Mouse (Mus musculus) retina, postnatal 1 day (tissue): ENCODE results near the gene Rnf149.
"Not testable (repeated sequence)": the region's sequence is repeated elsewhere in the genome, so short reads cannot be mapped to it uniquely, and the experiment has no call there.

Source experiments
- DNase-seq: peaks from one replicate; pipeline ENCODE4 v3.0.0-alpha.2; 2012

The Rnf149 gene

DNA sequence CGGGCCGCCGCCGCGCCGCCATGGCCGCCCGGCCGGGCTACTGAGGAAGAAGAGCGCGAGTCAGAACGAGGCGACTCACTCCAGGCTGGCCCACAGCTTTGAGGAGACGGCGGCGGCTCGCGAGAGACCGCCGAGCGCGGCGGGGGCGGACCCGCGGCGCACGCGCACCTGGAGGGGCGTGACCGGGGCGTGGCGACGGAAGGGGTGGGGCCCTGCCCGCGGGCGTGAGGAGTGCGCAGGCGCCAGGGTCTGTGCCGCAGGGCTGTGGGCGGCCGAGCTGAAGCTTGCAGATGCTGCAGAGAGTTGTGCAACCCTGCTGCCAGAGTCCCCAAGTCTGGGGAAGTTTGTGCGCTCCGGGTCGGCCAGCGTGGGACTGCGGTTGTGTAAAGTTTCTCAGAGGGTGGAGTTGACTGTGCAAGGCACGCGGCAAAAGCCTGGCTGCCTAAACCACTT lies at the start of gene Rnf149:
Gene Rnf149, minus strand, starts transcription at position 153 of the 453 bp plus-strand sequence.
- peak; percentile 93 for DNase-seq

DNA sequence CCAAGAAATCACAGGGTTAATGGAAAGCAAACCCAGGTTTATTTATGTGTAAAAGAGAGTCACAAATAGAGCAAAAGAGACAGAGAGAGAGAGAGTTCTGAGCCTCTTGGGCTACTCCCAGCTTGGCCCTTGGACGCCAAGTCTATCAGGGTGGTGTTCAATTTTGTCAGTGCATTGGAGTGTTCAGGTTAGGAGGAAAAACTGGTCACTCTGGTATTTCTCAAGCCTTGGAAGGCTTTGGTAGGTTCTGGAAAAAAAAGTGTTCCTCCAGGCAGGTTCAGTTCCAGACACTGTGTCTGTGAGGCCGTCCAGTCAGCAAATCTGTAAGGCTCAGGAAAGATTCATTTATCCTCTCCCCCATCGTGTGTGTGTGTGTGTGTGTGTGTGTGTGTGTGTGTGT lies 48.3 kb upstream of the Rnf149 start:
- DNase-seq, result no peak

GRCm38 (mm10) chr1:39623729-39624128 lies 46.5 kb upstream of the Rnf149 start:
- no peak for DNase-seq

- DNase-seq, result no peak
Measured at GRCm38 (mm10) chr1:39623106-39623505, 45.9 kb upstream of the Rnf149 start.

DNA sequence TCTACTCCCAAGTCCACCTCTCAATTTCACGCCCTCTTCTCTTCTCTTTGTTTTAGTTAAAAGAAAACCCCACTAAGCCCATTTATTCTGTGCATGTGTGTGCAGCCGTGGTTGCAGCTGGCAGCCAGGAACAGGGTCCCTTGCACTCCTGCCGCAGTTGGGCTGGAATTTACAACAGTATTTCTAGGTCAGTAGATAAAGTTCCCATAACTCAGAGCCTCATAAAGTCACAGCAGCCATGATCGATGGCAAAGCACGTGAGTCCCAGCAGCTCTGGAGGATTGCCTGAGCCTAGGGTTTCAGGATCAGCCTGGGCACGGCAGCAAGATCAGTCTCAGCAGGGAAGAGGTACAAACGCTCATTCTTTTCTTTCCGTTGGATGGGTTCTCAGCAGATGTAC lies 41.3 kb upstream of the Rnf149 start:
- DNase-seq, result no peak

DNA sequence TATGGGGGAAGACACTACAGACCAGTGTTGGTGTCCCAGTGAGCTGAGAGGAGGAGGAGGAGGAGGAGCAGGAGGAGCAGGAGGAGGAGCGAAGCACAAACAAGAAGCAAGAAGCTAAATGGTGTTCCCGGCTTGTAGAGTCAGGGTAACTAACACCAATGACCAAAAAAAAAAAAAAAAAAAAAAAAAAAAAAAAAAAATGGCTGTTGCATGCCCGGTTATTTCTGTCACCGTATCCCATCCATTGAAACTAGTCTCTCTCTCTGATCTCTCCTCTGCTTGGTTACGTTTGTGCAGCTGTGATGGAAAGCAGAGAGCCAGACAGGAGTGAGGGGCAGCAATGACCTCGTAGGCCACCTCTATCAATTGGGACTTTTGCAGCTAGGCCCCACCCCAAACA lies 38.3 kb upstream of the Rnf149 start:
- DNase-seq, result no peak

DNA sequence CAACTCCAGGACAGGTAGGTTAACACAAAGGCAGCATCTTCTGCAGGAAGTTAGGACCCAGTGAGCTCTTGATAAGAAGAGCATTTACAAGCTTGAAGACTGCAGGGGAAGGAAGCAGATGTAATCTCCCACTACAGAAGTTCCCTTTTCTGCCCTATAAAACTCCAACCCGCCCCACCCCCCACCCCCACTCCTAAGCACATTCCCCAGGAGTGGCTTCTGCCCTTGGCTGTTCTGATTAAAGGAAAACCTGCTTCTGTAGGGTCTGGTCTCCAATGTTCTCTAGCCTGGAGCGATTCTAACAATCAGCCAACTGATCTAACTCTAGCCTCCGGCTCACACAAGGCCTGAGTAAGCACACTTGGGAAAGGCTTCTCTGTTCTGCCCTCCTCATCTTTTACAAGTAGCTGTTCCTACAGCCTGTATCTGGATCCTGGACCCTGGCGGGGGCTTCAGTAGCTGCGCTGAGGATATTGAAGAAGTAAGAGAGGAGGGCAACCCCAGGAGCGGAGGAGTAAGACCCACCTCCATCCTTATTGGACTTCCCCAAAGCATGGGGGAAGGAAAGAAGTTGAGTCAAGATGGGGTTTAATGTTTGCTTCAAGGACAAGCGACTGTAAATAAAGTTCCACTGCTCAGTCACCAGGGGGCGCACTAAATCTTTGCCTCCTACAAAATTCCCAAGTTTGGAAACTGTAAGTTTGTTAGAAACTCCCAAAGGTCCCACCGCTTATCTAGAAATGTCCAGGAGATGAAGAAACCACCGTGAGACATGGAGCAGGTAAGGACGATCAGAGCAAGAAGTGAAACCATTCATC lies 37.5 kb upstream of the Rnf149 start:
- peak; percentile 75 for DNase-seq

- DNase-seq, result no peak
Measured at GRCm38 (mm10) chr1:39613061-39613460, 35.9 kb upstream of the Rnf149 start.

DNA sequence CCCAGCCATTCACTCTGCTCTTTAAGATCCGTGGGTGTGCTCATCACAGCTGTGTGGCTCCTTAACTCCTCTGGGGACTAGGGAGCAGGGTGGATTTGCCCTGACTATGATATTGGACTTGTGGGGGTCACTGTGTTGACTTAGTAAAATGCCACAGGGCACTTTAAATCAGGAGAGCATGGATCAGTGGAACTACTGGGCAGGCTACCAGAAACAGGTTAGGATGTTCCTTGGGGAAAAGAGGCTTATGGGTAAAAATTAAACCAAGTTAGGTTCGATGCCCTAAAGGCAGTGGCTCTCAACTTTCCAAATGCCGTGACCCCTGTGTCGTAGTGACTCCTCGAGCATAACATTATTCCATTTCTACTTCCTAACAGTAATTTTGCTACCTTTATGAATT lies 35.3 kb upstream of the Rnf149 start:
- no peak for DNase-seq

DNA sequence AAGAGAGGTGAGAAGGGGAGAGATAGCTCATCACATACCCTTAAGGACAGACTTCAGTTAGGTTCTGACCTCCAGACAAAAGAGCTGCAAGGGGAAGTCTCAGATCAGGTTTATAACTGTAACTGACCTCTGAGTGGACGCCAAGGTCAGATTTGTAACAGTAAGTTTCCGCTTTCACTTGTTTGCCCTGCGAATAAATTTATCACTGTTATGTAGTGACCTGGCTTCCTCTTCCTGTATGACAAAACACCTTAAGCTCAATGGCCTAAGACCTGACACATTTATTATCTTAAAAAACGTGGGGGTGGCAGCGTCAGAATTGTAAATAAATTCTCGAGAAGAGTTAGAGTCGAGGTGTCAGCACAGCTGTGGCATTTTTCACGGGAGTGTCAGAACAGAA lies 31.3 kb upstream of the Rnf149 start:
- no peak for DNase-seq

GRCm38 (mm10) chr1:39602477-39602876 lies 25.3 kb upstream of the Rnf149 start:
- no peak for DNase-seq

DNA sequence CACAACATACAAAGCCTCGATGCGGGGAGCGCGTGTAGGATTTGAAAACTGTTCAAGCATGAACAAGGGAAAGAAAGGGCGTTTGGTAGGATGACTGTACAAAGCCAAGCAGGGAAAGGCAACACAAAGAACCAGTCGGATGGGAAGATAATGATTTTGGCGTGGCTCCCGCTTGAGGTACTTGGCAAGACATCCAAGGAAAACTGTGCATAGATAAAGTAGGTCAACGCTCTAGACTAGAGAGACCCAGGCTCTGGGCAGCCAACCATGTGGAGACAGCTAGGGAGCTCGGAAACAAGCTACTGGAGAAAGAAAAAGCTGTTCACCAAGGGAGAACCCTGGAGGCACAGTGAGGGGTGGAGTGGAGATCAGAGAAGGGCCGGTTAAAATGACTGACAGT lies 21.5 kb upstream of the Rnf149 start:
- peak; percentile 93 for DNase-seq

- DNase-seq, result not testable (repeated sequence)
Measured at GRCm38 (mm10) chr1:39597135-39597534, 19.9 kb upstream of the Rnf149 start.

DNA sequence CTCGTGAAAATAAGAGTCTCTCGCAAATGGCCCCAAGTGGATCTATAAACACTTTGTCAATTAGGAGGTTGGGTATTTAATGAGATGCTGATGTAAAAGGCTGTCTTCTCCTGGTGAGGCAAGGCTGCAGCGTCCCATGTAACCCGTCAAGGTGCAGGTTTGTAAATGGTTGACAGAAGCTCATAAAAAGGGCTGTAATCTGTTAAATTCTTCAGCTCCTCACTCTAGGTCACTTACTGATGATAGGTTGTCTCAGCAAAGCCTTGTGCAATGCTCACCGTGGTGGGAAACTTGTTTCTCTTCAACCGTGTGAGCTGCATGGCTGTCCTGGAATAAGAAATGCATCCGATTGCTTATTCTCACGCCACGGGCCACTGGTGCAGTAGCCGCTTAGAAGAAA lies 16.6 kb upstream of the Rnf149 start:
- no peak for DNase-seq

DNA sequence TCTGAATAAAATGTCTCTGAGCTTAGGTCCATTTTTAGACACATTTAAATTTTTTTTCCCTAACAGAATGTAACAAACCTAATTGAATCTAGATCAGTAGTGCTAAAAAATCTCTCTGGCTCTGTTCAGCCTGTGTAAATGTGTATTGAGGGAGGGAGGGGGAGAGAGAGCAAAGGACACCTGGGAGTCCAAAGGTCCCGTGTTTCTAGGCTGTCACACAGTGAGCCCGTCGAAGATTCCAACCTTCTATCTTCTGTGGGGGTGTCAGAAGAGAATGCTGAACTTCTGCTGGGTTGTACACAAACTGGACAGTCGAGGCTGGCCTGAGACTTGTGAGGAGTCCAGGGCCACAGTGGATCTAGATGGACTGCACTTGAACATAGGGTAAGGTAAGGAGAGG lies 14.9 kb upstream of the Rnf149 start:
- no peak for DNase-seq

DNA sequence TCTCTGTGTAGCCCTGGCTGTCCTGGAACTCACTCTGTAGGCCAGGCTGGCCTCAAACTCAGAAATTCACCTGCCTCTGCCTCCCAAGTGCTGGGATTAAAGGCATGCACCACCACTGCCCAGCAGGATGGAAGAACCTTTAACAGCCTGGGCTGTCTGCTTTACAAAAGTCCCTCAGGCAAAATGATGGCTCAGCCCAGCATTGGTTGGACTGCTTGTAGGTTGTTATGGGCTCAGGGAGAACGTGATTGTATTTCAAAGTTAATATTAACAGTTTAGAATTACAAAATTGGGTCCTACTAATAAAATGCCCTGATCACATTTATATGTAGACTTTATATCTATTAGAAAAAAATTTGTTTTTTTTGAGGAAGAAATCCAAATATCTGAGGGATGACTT lies 14.4 kb upstream of the Rnf149 start:
- not testable (repeated sequence) for DNase-seq

DNA sequence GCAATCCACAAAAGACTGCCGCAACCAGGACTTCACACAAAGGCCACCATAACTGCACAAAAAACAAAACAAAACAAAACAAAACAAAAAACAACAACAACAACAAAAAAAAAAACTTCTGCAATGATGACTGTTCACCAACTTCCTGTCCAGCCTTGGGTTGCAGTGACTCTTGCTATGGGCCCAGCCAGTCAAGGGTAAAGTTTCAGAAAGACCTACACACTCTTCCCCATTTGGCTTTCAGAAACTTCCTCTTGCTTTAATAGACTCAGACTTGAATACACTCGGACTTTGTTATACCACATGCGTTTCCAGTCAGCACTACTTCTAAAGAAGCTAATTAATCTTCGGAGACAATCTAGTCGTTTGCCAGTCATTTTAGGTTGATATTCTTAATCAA lies 13.0 kb upstream of the Rnf149 start:
- no peak for DNase-seq

GRCm38 (mm10) chr1:39585416-39585815 lies 8.2 kb upstream of the Rnf149 start:
- DNase-seq, result no peak

GRCm38 (mm10) chr1:39583173-39583572 lies 6.0 kb upstream of the Rnf149 start:
- DNase-seq, result no peak

DNA sequence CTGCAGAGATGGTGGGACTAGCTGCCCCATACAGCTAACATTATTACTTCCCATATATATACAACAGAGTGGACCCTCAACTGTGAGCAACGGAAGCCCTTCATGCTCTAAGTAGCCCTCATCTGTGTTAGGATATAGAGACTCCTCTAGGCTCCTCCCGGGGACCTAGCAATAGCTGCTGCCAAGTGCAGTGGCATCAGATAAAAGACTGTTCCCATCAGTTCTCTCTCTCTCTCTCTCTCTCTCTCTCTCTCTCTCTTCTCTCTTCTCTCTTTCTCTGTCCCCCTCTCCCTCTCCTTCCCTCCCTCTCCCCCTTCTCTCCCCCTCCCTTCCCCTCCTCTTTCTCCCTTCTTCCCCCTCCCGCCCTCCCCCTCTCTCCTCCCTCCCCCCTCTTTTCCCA lies 4.0 kb upstream of the Rnf149 start:
- DNase-seq, result no peak

GRCm38 (mm10) chr1:39579139-39579538 lies 1.9 kb upstream of the Rnf149 start:
- DNase-seq, result no peak

DNA sequence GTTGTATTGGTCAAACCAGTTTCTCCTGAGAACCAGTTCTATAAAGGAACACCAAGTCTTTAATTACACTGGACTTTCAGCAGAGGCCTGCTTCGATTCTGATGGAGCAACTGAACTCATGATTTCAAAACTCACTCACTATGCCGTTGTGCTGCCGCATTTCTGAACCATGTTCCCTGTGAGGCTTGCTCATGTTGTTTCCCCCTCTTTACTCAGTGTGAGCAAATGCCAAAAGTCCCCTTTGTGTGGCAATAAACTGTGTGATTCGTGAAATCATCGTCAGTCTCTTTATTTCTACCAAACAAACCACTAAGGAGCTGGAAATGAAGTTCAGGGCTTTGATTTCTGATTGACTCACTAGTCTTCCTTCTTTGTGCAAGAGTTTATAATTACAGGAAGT lies 1.2 kb upstream of the Rnf149 start:
- DNase-seq, result no peak

DNA sequence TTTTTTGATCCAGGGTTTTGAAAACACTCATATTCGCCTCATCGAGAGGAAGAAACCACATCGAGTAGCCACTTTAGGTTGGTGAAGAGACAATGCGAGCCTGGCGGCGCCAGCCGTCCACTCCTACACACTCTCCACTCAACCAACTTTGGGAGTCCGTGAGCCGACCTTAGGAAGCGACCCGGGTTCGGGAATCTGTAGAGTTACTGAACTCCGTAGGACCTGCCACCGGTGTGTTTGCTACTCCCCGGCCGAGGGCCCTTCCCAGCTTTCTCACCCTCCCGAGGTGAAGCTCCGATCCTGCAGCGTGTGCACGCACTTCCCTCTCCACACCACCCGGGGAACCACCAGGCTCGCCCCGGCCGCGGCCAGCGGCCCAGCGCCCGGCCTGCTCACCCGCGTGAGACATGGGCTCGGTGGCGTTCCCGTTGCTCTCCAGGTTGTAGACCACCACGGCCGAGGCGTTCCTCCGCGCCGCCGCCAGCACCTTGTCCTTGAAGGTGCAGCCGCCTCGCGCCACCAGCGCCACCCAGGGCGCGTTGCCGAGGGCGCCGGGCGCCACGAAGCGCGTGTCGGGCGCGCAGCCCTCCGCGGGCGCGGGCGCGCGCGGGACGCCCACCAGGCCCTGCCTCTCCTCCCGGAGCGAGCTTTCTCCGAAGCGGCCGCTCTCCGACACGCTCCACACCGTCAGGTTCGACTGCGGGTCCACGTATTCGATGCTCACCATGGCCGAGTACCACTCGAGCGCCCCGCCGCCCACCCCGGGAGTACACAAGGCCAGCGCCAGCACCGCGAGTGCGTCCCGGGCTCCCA lies 568 bp downstream of the Rnf149 start:
- peak; percentile 69 for DNase-seq

DNA sequence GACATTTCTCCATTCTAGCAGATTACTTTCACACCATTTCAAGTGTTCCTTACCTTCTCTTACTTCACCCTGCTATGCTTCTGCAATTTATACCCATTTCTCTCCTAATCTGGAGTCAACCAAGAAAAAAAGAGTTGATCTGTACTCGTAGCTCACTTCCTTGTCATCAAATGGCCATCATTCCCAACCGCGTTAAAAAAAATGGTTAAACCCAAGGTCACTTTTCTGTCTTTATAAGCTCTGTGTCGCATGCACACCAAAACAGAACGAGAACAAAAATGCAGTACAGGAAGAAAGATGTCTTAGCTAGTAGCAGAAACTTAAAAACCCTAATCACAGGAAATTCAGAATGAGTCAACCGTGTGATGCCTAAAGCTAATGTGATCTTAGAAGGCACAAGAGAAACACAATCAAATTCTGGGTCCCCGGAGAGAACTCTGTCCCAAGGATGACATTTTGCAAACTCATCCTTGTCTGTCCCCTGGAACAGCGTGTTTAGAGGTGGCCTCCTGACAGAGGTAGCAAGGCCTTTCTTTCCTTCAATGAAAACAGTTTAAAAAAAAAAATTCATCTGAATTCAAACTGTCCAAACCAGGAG lies 1.3 kb downstream of the Rnf149 start:
- no peak for DNase-seq
